Mouse (Mus musculus) spleen, adult 18-20 months (tissue): ENCODE results near the gene Adamts8.

ENCODE experiments used
- DNase-seq, 2 experiments: peaks; one replicate each; pipeline ENCODE4 v3.0.0; 2022; ENCODE audit warnings: mixed read lengths in 2 of 2

Adamts8 gene

DNA sequence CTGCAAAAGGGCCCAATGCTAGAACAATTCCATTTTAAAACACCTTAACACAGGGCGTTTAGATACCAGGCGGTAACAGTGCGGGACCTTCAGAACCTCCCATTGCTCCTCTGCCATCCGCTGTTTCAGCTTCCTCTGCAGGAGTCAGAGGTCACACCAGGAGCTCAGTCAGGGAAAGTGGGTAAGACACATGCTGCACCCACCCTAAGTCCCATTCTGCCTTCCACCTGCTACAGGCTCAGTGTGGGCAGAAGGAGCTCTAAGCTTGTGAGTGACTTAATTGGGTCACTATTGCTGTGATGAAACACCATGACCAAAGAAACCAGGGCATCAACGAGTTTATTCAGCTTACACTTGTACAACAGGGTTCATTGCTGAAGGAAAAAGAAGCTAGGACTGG lies 50.7 kb downstream of the Adamts8 start:
- DNase-seq: no peak

DNA sequence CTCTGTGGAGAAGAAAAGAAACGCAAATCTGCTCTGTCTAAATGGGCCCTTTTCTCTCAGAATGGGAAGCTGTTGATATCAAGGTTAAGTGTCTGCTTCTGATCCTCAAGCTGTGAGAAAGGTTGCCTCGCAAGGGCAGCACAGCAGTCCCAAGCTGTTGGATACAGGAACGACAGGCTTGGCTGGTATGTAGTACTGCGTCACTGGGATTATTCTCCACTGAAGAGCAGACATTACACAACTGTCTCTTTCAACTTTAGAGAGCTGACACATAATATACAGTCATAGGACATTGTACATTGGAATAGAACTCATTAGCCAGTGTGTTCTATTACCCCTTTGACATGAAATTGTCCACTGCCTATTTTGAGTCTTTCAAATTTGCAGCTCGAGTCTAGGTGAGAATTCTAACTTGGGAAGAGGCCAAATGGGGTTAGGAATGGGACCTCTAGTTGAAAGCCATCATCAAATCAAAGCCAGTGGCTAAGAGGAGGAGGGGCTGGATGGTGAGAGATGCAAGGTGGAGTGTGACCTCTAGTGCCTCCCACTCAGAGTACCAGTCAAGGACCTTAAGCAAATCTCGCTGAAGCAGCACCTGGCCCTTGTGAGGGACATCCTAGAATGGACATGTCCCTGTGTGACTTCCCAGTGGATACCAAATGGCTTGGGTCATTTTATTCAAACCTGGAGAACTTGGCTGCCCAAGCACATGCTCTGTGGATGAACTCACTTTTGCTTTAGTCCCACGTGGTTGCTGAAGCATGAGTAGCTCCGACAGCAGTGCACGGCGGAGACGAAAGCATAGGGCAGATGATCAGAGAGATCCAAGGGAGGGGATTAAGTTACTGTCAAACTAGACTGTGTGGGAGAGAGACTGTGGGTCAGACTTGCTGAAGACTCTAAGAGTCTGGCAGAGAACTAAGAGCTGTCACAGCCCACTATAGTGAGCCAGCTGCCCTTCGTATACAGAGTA lies 54.5 kb downstream of the Adamts8 start:
- DNase-seq: no peak

DNA sequence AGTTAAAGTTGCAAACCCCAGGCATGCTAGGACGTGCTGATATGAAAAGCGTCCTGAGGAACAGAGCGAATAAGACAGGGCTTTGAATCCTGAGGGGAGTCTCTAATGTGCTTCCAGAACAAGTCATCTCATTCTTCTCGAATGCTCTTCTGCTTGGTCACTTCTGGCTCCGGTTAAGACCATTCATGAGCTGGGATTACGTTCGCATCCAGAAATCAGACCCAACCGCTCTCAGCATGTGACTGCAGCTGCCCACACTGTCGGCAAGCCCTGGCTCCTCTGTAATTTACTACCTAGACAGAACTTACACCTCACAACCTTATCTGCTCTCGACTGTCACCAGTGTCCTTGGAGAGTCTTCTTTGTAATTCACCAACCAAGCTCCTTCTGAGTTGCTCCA lies 58.3 kb downstream of the Adamts8 start:
- no peak for DNase-seq

DNA sequence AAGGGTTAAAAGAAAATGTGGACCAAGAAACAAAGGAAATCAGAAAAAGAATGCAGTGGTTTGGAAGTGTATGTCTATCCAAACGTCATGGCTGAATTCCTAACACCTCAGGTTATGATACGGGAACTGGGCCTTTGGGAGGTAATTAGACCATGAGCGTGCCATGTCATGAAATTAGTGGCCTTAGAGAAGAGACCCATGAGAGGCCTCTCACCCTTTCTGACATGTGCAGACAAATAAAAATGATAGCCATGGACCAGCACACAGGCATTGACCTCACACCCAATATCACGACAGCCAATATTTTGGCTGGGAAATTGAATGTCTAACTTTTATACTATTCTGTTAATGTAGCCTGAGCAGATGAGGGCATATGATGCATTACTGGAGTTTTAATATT lies 60.2 kb downstream of the Adamts8 start:
- DNase-seq: no peak

DNA sequence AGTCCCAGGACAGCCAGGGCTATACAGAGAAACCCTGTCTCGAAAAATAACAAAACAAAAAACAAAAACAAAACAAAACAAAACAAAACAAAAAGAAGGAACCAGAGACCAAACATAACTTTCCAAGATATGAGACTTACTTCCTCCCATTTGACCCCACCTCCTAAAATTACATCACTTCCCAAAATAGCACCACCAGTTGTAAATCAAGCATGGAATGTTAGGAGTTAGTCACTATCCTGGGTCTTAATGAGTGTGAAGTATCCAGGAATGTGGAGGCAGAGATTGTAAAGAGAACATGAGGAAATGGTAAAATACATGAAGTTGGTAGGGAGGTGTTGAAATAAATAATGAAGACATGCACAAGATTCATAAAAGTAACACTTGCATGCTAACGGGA lies 67.0 kb downstream of the Adamts8 start:
- no peak for DNase-seq

DNA sequence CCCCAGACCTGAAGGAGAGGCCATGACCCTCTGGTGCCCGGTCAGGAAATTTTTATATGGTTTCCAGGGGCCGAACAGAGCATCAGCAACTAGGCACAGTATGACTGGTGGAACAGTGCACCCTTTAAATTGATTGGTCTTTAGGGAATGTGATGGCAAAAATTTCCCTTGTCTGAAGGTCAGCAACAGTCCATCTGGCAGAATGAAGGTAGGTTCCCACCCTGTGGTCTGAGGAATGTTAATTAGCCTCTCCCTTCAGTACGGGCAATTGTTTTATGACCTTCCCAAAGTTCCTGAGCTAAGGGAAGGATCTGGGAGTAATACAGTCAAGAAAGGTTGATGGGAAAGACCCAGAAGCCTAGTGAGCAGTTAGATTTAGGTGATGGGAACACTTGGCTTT lies 67.7 kb downstream of the Adamts8 start:
- DNase-seq: no peak

DNA sequence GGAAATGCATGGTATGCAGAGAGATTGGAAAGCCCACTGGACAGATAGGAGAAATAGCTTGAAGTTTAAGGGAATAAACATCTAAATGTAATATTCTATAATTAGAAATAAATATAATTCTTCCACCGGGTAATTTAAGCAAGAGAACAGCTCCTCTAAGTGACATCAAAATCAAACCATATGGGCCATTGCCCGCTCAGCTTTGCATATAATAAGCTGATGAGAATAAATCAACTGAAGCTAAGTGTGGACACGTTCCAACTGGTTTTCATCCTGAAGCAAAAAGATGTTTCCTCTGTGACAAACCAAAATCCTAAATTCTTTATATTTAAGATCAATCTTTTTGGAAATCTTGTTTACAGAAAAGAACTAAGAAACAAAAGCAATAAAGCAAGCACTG lies 68.4 kb downstream of the Adamts8 start:
- no peak for DNase-seq

DNA sequence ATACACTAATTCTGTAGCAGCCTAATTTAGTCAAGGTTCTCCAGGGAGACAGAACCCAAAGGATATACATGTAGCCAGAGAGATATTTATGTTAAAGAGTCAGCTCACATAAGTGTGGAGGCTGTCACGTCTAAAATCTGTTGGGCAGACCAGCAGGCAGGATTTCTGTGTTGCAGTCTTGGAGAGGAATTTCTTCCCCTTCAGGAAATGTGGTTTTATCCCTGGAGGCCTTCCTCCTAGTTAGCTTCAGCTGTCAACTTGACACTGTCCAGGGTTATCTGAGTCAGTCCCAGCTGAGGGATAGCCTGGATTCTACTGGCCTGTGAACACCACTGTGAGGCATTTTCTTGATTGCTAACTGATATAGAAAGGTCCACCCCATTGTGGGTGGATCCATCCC lies 69.2 kb downstream of the Adamts8 start:
- DNase-seq: no peak

DNA sequence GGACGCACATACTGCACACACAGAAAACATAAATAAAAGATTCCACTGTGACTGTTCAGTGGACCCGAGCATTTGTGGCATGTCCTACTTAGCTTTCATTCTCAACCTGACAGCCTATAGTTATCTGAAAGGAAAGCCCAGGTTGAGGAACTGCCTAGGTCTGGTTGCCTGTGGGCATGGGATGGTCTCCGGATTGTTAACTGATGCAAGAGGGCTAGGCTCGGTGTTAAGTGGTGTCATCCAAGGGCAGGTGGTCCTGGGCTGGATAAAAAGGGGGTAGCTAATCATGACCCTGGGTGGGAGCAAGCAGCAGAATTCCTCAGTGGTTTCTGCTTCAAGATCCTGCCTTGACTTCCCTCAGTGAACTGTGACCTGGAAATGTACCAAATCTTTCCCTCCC lies 70.3 kb downstream of the Adamts8 start:
- DNase-seq: no peak

DNA sequence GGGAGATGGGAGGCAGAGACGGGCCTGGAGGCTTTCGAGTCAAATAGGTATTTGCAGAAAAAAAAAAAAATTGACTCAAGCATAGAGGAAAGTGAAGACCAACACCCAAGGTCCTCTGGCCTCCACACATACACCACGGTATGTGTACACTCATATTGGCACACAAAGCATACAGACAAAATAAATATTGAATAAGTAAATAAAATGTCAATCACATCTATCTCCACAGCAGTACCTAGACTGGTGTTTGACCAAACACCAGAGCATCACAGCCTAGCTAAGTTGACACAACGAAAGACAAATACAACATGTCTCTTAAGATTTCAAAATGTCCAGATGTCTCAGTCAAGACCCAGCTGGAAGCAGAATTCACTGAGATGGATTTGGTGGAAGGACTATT lies 71.1 kb downstream of the Adamts8 start:
- DNase-seq: no peak
